Mouse (Mus musculus): ENCODE measurements around the gene Vwa3a.
"Not testable (repeated sequence)": the region's sequence is repeated elsewhere in the genome, so short reads cannot be mapped to it uniquely, and the experiment has no call there.

The Vwa3a gene

DNA sequence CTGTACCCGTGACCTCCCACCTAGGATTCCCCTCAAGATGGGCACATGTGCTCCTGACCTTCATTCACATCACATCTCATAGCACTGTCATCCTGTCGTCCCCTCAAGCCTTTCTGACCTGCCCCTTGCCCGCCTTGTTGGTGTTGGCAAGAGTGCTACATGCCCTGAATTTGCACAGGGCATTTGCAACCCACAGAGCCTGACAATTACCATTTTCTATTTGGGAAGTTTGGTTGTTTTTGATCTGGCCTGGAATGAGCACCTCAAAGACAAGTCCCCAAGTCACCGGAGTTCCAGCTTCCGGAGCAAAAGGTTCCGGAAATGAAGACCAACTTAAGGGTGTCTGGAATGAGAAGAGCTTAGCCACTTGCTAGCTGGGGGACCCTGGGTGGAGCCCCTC lies at the start of gene Vwa3a:
Gene Vwa3a, plus strand, starts transcription at position 301 of the 400 bp plus-strand sequence.
- DNase-seq (ENCODE audit: low read depth, low spot score): no peak

DNA sequence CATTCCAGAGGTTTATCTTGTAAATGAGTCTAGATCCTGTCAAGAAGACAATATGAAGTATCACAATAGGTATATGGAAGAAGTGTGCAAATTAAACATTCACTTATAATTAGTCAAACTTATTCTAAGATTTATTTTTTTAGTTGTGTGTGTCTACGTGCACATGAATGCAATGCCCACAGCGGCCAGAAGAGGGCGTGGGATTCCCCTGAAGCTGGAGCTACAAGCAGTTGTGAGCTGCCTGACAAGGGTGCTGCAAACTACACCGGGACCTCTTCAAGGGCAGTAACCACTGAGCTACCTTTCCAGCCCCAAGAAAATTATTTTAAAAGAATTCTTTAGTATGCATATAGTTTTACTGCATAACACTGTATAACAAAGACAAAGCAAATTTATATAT lies 48.5 kb upstream of the Vwa3a start:
- DNase-seq (ENCODE audit: low read depth, low spot score): no peak

DNA sequence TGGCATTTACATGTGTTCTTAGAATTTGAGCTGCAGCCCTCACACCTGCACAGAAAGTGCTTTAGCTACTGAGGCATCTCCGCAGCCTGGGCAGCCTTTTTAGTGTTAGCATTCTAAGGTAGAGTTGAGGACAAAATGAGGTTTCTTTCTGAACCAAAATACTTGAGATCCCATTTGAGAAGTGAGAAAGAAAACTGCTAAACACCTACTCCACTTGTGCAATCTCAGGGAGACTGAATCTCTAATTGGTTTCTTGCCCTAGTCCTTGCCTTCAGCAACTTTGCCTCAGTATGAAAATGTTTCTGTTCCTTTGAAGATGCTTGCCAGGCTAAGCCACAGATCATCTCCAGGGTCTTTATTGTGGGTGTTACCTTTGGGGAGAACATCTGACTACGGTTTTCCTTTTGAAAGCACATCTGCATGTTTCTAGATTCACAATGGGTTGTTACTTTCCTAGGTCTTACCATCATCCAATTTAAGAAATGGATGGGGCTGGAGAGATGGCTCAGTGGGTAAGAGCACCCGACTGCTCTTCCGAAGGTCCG lies 45.2 kb upstream of the Vwa3a start:
- DNase-seq (ENCODE audit: low read depth, low spot score): no peak

DNA sequence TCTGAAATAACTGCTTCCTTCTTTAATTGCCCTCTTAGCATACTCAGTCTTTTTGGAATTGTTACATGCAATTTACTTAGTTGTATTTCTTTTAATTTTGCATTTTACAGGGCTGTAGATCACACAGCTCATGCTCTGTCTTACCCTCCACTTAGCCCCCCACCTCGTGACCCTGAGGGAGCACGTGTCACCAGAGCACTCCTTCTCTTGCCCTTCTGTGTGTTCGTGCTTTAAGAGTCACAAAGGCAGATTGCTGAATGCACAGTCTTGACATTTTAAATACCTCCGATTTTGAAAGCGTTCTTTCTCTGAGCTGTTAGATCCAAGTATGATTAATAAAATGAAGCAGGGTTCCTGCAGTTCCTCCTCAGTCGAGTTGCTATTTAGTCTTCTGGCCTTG lies 43.9 kb upstream of the Vwa3a start:
- no peak for DNase-seq (ENCODE audit: low read depth, low spot score)

DNA sequence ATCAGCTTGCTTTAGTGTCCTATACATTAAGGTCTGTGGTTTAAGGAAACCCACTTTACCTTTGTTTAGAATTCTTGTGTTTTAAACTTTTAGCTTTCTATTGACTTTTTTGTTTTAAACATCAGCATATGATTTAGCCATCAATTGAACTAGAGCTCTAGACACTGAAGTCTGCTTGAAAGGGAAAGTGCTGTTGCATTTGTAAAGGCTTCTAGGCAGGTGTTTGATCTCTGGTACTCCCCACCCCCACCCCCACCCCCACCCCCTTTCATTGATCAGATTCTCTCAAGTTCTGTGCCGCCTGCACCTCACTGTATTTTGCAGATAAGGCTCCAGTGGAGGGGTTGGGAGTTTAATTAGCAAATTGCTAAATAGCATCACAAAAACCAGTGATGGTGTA lies 43.5 kb upstream of the Vwa3a start:
- no peak for DNase-seq (ENCODE audit: low read depth, low spot score)

DNA sequence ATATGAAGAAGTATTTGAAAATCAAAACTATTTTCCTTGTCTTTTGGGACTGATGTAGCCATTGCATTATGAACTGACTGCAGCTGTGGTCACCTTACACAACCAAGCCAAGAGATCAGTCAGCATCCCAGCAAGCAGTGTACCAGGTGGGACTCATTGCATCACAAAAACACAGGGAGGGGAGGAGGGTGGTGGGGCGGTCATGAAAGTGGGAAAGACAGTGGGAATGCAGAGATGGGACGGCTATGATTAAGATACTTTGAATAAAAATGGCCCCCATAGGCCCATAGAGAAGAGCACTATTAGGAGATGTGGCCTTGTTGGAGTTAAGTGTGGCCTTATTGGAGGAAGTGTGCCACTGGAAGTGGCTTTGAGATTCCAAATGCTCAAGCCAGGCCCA lies 42.8 kb upstream of the Vwa3a start:
- DNase-seq (ENCODE audit: low read depth, low spot score): no peak

DNA sequence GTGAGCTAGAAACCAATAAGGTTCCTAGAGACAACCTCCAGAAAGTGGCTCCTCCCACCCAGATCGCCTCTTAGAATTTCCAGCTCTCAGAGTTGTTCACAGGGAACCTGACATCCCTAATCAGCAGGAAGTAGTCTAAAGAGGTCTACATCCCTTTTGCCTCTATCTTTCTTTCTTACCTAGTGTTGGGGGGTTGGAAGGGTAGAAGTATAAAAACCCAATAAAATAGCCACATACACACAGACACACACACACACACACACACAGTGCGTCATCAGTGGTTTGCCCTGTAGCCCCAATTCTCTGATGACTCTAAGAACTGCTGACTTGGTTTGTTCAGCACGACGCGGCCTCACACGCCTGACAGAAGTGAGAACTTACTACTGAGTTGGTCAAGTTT lies 39.5 kb upstream of the Vwa3a start:
- no peak for DNase-seq (ENCODE audit: low read depth, low spot score)

DNA sequence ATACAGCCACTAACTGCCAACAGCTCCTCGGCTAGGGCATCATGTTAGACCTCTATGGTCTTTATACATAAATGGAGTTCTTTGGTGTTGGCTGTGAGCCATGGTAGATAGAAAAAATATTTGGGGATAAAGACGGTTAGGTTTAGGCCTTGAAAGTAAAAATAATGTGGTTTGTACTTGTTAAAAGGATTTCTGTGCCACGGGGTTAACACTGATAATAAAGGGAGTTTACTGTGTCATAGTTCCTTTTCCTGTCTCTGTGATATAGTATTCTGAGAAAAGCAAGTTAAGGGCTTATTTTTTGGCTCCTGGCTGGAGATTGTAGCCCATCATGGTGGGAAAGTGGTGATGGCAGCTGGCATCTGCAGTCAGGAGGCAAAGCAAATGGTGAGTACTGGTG lies 35.2 kb upstream of the Vwa3a start:
- DNase-seq (ENCODE audit: low read depth, low spot score): no peak

DNA sequence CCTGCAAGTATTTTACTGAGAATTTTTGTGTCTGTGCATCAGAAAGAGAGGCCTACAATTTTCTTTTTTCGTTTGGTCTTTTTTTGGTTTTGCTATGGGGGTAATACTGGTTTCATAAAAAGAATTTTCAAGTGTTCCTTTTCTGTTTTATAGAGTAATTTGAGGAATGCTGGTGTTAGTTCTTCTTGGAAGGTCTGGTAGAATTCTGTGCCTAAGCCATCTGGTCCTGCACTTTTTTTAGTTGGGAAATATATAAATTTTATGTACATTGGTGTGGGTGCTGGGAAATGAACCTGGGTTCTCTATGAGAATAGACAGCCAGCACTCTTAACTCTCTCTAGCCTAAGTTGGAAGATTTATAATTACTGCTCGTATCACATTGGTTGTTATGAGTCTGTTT lies 27.0 kb upstream of the Vwa3a start:
- no peak for DNase-seq (ENCODE audit: low read depth, low spot score)

DNA sequence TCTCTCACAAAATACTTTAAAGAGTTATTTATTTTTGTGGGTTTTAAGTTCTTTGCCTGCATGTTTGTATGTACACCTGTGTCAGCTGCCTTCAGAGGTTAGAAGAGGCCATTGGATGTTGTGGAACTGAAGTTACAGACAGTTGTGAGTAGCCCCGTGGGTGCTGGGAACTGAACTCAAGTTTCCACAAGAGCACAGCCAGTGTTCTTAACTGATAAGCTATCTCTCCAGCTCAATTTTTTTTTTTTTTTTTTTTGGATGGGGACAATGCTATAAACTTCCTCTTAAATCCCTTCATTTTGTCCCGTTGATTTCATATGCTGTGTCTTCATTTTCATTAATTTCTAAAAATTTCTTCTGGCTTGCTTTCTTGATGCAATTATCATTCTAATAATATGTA lies 25.9 kb upstream of the Vwa3a start:
- DNase-seq (ENCODE audit: low read depth, low spot score): no peak

DNA sequence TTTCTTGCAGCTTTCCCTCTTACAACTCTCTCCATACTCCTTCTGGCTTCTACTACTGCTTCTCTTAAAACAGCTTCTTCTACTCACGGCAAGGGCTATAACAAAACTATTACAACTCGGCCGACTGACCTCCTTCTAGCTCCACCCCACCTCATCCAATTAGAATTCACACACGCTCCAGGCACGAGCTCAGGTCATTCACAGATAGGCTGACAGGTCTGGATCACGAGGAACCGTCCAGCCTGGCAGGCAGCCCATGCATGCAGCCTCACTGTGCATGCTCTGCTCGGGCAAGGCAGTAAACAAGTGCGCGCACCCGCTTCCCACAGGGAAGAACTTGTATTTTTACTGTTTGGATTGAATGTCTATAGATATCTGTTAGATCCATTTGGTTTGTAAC lies 25.2 kb upstream of the Vwa3a start:
- not testable (repeated sequence) for DNase-seq (ENCODE audit: low read depth, low spot score)

DNA sequence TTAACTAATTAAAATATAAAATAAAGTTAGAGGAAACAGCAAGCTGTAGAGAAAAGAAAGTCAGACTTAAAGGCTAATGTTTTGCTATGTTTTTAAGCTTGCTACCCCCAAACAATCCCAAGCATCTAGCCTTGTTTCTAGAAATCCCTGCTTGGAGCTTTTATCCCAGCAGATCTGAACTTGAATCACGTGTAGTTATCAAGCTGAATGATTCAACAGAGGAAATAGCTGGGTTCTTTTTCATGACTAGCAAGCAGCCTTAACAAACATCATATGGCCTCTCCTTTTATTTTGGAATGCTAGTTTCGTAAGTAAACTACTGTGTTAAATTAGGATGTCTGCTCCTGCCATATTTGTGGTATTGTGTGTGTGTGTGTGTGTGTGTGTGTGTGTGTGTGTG lies 21.9 kb upstream of the Vwa3a start:
- no peak for DNase-seq (ENCODE audit: low read depth, low spot score)

DNA sequence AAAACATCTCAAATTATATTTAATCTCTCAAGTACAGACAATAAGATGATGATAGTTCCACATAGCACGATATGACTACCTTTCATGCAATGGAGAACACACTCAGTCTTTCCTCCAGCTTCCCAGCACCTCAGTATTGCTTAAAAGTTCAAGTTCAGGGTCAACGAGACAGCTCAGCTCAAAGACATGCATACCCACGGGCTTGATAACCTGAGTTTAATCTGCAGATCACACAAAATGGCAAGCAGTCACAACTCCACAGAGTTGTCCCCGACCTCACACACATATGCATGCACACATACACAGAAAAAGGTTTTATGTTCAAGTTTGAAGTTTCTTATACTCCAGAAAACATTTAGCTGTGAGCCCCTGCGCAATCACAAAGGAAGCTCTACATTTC lies 18.1 kb upstream of the Vwa3a start:
- DNase-seq (ENCODE audit: low read depth, low spot score): no peak

DNA sequence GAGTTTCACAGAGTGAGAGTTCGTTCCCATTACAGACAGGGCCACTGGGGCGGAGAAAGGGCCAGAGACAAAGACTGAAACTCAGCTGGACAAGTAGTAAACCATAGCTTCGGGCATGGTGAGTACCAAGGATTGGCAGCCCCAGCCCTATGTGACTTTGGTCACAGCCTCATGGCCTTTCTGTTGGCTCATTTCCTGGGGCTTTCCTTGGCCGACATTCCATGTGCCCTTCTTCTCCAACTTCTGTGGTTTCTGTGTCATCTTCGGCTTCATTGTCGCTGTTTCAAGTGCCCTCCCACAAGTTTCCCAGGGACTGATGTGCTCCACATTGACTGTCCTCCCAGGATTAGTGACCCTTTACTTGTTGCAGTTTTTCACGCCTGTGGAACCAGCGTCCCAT lies 17.7 kb upstream of the Vwa3a start:
- no peak for DNase-seq (ENCODE audit: low read depth, low spot score)

DNA sequence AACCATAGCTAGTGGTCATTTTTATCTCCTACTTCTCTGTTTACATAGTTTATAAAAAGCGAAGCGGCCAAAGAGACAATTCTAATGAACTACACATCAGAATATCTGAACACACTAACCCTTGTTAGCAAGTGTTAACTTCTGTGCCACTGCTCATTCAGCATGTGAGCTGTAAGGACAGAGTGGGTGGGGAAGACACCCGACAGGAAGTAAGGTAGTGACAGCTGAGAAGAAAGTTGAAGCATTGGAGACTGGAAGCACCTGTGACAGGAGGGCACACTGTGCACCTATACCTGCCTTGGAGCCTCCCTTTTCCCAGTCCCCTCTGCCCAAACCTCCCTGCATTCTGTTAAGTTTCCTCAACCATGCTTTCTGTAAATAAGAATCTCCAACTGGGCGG lies 17.1 kb upstream of the Vwa3a start:
- DNase-seq (ENCODE audit: low read depth, low spot score): no peak

DNA sequence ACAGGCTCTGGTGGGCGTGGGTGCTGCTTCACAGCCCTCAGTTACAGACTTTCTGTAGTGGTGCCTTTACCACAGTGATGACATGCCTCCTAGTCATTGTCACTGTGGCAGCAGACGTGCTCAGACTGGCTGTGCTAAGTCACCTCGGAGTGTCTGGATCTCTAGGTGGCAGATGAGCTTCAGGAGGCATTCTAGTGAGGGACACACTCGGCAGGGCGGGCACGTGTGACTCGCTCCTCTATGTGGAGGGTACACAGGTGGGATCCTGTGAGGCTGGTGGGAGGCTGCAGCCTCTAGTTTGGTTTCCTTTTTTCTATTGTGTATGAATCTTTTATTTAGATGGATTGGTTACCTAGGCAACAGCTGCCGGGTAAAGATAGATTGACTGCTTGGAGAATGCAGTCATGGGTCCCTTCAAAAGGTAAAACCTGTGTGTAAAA lies 16.3 kb upstream of the Vwa3a start:
- DNase-seq (ENCODE audit: low read depth, low spot score): no peak

DNA sequence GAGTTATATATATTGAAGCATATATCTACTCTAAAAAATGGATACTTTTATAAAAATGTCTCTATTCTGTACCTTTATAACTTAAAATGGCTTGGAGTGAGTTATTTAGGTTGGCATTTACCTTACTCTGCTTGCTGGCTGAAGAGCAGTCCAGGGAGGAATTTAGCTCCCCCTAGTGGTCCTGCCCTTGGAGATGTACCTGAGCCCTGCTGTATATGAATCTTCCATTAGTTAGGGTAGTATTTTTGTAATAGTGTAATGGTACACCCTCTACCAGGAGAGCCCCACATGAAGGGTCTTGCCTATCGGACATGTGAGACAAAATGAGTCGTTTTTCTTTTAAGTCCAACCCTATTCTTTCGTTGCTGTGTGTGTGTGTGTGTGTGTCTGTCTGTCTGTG lies 11.5 kb upstream of the Vwa3a start:
- no peak for DNase-seq (ENCODE audit: low read depth, low spot score)

DNA sequence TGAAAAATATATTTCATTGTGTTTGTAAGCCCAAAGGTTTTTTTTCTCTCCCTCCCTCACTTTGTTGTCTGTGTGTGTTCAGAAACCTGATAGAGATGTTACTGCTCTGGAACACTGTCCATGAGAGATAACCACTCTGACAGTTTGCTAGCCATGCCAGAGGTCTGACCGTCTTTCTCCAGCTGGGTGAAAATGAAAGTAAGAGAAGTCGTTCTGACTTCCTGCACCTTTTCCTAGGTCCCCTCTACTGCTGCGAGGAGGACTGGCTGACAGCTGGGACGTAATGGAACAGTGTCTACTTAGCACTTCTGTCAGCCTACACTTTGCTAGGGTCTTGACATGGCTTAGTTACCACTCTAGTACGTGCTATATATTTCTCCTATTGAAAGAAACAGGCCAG lies 9.5 kb upstream of the Vwa3a start:
- DNase-seq (ENCODE audit: low read depth, low spot score): no peak

DNA sequence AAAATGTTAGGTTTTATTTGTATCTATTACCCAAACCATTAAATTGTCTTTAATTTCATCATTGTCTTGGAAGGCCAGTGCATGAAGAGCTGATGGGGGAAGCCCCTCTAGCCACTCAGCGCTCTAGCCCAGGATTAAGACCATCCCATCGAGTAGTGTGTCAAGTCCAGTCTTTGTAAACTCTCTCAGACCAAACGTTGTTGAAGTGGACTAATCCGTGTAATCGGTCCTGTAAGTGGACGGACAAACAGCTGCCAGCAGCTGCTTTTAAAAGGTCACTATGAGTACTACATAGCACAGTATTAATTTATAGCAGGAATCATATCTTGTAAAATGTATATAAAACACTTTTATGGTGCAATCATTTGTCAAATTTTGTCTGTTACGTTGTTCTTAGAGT lies 6.2 kb upstream of the Vwa3a start:
- no peak for DNase-seq (ENCODE audit: low read depth, low spot score)

DNA sequence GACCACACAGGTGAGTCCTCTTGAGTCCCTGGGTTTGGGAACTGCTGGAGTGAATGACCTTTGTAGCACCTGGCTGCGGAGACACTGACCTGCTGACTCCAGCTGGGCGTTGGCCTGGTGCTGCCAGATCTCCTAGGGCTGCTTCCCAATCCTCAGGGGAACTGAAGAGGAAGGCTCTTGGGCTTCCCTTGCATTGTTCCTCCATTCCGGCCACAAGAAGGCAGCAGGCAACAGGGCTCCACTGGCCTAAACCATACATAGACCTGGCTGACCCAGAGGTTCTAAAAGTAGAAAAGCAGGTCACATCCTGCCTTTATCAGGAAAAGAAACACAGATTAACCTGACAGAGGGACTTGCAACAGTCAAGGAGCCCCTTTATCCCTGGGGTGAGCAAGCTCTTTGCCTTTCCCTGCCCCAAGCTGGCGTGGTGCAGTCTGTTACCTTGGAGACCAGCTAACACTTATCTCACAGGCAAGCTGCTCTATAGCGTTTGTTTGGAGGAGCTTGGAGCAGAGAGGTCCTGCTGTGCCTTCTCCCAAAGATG lies 512 bp downstream of the Vwa3a start:
- no peak for DNase-seq (ENCODE audit: low read depth, low spot score)

DNA sequence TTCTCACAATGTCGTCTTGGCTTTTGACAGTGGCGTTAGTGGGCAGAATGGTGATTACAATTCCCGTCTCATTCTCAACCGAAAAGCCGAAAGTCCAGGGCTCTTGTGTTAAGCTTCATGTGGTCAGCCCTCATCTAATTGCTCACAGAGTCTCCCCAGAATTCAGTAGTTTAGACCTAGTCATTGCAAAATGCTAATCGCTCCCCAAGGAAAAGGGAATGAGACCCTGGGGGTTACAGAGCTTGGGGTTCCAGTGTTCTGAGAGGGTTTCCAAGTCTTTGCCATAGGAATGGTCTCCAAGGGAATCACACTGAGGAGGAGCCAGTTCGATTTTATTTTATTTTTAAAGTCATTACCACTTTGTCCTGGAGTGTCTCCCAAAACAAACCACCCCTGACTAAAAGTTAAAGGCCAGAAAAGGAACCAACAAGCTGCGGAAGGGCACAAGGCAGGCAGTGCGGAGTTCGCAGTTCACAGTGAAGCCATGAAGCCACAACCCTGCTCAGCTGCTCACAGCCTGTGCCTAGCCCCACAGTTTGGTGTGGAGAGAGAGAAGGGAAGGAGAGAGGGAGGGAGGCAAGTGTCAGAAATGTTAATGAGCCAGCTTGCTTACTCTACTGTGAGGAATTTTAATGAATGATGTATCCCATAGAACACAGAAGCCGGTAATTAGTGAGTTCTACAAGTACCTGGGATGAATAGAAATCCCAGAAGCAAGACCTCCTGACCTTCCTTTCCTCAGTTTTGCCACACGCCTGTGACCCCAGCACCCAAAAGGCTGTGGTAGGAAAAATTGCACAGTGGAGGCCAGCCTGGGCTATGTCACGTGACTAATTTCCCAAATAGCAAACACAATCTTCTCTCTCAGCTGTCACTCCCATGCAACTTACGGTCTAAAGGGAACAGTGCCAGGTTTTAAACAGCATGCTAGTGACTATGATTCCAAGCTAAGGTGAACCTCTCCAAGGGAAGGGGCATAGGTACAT lies 4.5 kb downstream of the Vwa3a start:
- no peak for DNase-seq (ENCODE audit: low read depth, low spot score)

DNA sequence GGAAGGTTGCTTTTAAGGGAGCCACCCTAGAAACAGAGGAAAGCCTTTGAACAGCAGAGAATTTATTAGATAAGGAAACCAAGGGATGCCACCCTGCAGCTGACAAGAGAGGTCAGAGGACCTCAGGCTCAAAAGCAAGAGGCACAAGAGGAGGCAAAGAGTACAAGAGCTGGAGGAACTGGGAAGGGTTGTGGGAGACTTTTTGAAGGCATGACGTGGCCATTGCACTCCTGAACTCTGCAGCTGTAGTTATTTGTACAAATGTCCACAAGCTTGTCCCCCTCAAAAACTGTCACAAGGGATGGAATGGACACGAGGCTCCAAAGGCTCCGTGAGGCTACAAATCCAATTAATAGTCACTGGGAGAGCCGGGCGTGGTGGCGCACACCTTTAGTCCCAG lies 5.5 kb downstream of the Vwa3a start:
- DNase-seq (ENCODE audit: low read depth, low spot score): no peak

DNA sequence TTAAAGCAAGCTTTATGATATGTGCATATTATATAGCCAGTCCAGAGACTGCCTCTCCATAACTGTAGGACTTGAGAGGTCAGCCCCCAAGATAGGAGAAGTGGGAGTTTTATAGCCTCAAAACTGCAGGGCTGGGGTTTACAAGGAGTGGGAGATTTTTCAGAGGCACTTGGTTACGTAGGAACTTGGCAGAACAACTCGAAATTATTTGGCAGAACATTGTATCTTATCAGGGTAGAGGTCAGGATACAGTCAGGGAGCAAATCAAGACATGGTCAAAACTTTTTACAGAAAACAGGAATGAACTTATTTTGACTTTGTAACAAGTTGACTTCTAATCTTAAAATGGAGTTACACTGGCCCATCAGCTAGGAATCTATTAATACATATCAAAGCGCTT lies 6.9 kb downstream of the Vwa3a start:
- no peak for DNase-seq (ENCODE audit: low read depth, low spot score)

Measured in retina, postnatal 7 days (tissue).